Mouse (Mus musculus) intestine, embryonic 16.5 days (tissue): ENCODE results near the gene Txn2. TPM values are rescaled to one million over a fixed set of nuclear protein-coding genes. Genes with fewer than 3 reads are reported as not detected.

Experiments used
- ATAC-seq: fragments of 200-750 bp; cut with Nextera tagmentation; 2 replicates; pipeline ENCODE4 v1.8.0; 2017; ENCODE audit warnings: moderate TSS enrichment, moderate library complexity
- H3K27ac ChIP-seq: fragments of 300-500 bp; sonication (generic); 2 replicates; pipeline ENCODE4 v1.5.1; 2014; ENCODE audit warnings: mild to moderate bottlenecking, low read length
- H3K27me3 ChIP-seq: fragments of 300-500 bp; sonication (generic); replicated peaks from 2 replicates; pipeline ENCODE4 v1.6.1; 2014; ENCODE audit warnings: low read length, control low read depth, mixed read lengths; ENCODE audit not compliant: control insufficient read depth, insufficient read depth
- H3K36me3 ChIP-seq: fragments of 300-500 bp; sonication (generic); 2 replicates; pipeline ENCODE4 v1.6.1; 2014; ENCODE audit warnings: low read length, control low read depth; ENCODE audit not compliant: control insufficient read depth, insufficient read depth
- H3K4me1 ChIP-seq: fragments of 300-500 bp; sonication (generic); 2 replicates; pipeline ENCODE4 v1.6.1; 2014; ENCODE audit warnings: low read length, control low read depth, mixed read lengths; ENCODE audit not compliant: control insufficient read depth, insufficient read depth
- H3K4me2 ChIP-seq: fragments of 300-500 bp; sonication (generic); 2 replicates; pipeline ENCODE4 v1.6.1; 2014; ENCODE audit warnings: low read depth, low read length, control low read depth
- H3K4me3 ChIP-seq: fragments of 300-500 bp; sonication (generic); 2 replicates; pipeline ENCODE4 v1.5.1; 2014; ENCODE audit warnings: mild to moderate bottlenecking, low read length
- H3K9ac ChIP-seq: fragments of 300-500 bp; sonication (generic); 2 replicates; pipeline ENCODE4 v1.6.1; 2014; ENCODE audit warnings: low read depth, low read length
- H3K9me3 ChIP-seq: fragments of 300-500 bp; sonication (generic); 2 replicates; pipeline ENCODE4 v1.6.1; 2016; ENCODE audit warnings: low read length, control low read depth; ENCODE audit not compliant: control insufficient read depth
- WGBS: fragments of 180-500 bp; shearing (Covaris S2); extraction: QIAGEN DNeasy Blood & Tissue Kit; methylation state at CpG from one replicate; pipeline ENCODE4 v1.1.7; 2014; 5-methylcytosine and 5-hydroxymethylcytosine counted together
- polyA plus RNA-seq: library from polyadenylated mRNA; unstranded; fragments of >200 nt; fragmentation: Nextera tagmentation; extraction: Ambion mirVana; gene quantifications from 2 replicates; pipeline ENCODE4 v1.2.1, GENCODE M21; 2015

Txn2 gene
- polyA plus RNA-seq = 357 and 388 TPM in 2 replicates

DNA sequence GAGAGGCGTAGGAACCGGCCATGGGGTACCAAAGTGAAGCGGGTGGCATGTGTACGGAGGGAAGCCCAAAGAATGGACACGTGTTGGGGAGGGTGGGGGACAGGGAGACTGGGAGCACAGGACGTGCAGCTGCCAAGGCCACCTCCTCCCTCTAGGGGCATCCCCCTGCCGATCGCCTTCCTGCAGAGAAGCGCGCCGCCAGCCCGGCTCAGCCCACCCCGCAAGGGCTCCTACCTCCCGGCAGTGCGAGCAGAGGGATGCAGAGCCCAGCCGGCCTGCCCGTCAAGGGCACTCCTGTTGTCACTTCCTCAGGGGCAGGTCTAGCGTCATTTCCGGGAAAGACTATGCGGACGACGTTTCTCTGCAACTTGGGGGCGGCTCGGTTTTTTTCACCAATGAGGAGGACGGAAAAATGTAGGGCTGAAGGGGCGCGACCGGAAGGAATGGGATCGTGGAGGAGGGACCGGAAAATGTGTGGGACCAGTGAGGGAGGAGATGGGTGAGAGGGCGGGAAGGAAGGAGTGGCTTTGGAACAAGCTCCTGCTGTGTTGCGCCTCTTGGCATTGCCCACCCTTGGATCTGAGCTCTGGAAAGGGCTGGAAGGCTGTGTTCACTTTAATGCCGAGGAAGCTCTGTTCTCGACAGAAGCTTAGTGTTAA, at the start of gene Txn2:
Txn2 (minus strand) TSS at position 334 of the 659 bp plus-strand sequence.
- Histone ChIP-seq H3K4me1 (peaks cover 14% of the 10 kb centered on the region), H3K9me3 (no peaks in the 10 kb centered on the region), H3K4me3 (peak within 1 kb of the TSS; percentile 74), H3K36me3 (no peaks in the 10 kb centered on the region; the same call in none of the 2 replicates), H3K4me2 (peak within 1 kb of the TSS; percentile 85), H3K9ac (peak within 1 kb of the TSS; percentile 87), H3K27me3 (no peaks in the 10 kb centered on the region), H3K27ac (peak within 1 kb of the TSS; percentile 89)
- peak; percentile 95 for ATAC-seq
- 0% methylated on average over 34 of the region's 34 CpGs for WGBS

DNA sequence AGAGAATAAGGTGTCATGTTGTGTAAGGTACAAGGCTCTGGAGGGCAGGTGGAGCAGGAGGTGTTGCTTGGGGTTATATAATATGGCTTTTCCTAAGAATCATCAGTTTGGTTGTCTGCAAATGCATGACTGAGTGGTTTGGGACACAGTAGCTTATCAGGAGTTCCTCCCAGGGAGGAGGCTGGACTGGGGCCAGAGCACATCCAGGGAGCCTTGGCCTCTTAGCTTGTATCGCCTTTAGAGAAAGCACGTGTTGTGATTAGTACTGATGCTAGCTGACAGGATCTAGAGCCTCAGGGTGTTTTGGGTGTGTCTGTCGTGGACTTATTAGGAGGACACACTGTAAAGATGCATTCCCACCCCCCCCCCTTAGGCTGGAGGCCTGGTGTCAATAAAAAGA, 48.9 kb upstream of the Txn2 start:
- H3K27me3 ChIP-seq = 0 out of 2 replicates have a peak, but pooled peaks cover 3% of the 10 kb centered on the region
- no peaks in the 10 kb centered on the region for H3K4me1 ChIP-seq
- 67% methylated on average over 3 of the region's 3 CpGs for WGBS
- H3K4me3 ChIP-seq = no peak overlapping the region
- no peak overlapping the region for H3K4me2 ChIP-seq
- no peak overlapping the region for H3K9ac ChIP-seq
- no peaks in the 10 kb centered on the region for H3K9me3 ChIP-seq
- no peaks in the 10 kb centered on the region for H3K36me3 ChIP-seq
- ATAC-seq = no peak
- H3K27ac ChIP-seq = no peak overlapping the region

DNA sequence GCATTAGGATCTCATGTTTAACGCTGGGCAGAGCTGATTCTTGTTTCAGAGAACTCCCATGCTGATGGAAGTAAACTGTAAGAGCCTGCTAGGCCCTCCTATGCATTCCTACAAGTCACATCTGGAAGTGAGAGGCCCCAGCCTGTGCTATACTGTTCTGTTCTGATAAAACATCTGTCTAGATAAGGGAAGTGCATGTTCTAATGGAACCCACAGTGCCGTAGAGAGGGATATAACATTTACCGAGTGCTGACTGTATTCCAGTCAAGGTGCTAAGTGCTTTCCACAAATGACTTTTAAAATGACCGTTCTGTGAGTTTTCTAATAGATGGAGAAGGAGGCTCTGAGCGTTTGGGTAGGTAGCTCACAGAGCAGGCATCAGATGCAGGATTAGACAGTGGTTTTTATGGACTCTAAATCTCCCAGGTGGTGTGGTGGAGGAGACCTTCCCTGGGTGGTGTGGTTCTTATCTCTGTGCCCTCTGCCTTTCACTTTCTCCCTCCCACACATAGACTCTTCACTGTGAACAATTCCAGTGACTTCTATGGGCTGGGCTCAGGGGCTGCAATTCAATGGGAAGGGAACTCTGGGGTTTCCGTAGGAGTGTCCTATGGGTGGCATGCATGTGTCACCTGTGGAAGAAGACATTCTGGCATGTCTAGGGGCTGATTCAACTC, 45.5 kb upstream of the Txn2 start:
- H3K36me3 ChIP-seq = no peaks in the 10 kb centered on the region
- no peak overlapping the region for H3K4me2 ChIP-seq
- H3K4me3 ChIP-seq = no peak overlapping the region
- no peak overlapping the region for H3K9ac ChIP-seq
- ATAC-seq = no peak
- H3K4me1 ChIP-seq = peaks cover under 1% of the 10 kb centered on the region; the same call in 1 of the 2 replicates
- WGBS = 72% methylated on average over 6 of the region's 6 CpGs
- H3K27me3 ChIP-seq = 0 out of 2 replicates have a peak, but pooled peaks cover 3% of the 10 kb centered on the region
- no peak overlapping the region for H3K27ac ChIP-seq
- no peaks in the 10 kb centered on the region for H3K9me3 ChIP-seq

DNA sequence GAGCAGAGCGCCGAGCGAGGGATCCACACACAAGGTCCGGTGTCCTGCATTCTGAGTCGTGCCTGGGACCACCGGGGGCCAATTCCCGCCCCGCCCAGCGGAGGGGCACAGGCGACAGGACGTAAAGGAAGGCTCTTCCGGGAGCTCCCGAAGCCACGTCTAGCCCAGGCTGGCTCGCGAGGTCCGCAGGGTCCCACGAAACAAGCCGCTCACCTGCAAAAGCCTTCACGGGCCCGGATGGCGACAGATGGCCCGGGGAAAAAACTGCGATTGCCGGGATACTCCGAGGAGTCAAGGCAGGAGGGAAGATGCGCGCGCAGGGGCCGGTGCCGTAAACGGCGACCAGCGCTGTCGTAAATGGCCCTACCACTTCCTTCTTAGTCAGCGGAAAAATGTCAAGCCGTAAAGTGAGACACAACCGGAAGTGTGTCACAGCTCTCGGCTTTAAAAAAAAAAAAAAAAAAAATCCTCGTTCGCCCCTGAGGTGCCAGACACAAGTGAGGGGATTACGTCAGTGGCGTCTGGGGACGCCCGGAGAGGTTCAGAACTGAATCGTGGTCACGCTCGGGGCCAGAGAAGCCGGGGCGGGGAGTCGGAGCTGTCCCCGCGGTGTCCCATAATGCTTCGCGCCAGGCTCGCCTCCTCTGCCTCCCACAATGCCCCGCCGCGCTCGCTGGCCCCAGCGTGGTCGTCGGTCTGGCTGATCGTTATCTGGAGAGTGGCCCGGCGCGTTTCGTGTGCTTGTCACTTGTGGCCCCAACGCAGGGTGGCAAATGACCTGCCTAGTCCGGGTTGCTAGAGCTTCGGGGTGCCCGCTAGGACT, 41.9 kb upstream of the Txn2 start, which contains the start of gene Eif3d:
Eif3d (minus strand) TSS at position 344 of the 823 bp plus-strand sequence.
- WGBS = under 1% methylated on average over 72 of the region's 72 CpGs
- Histone ChIP-seq H3K4me3 (peak within 1 kb of the TSS; percentile 96), H3K27me3 (0 out of 2 replicates have a peak, but pooled peaks cover 3% of the 10 kb centered on the region), H3K36me3 (peaks cover 15% of the 10 kb centered on the region; the same call in 1 of the 2 replicates), H3K27ac (peak within 1 kb of the TSS; percentile 99), H3K4me1 (peaks cover 6% of the 10 kb centered on the region; the same call in 1 of the 2 replicates), H3K4me2 (peak within 1 kb of the TSS; percentile 80), H3K9me3 (no peaks in the 10 kb centered on the region), H3K9ac (peak within 1 kb of the TSS; percentile 98)
- peak; percentile 89 for ATAC-seq

DNA sequence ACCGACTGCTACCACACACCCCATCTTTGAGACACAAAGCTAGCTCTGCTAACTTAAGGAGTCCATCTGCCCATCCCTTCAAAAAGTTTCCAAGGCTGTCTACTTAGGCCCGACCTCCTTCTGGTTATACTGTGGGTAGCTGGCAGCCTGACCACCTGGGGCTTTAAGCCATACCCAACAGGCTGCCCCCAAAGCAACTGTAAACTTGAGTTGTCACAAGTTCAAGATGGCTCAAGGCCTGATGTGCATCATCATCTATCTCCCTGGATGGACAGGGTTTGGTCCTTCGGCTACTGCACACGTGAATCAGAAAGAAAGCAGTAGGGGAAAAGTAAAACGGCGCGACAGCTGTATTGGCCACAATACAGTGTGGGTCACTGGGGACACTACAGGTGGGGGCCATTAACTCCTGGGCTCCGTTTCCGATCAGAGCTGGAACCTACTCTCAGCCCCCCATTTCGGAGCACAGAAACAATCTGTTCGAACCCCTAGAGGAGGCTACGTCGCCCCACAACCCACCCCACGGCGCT, 41.2 kb upstream of the Txn2 start:
- H3K4me2 ChIP-seq = peak overlapping the region; percentile 80
- 0 out of 2 replicates have a peak, but pooled peaks cover 3% of the 10 kb centered on the region for H3K27me3 ChIP-seq
- H3K4me3 ChIP-seq = peak overlapping the region; percentile 96
- H3K9me3 ChIP-seq = no peaks in the 10 kb centered on the region
- peaks cover 15% of the 10 kb centered on the region; the same call in 1 of the 2 replicates for H3K36me3 ChIP-seq
- H3K27ac ChIP-seq = peak overlapping the region; percentile 99
- WGBS = 2% methylated on average over 15 of the region's 15 CpGs
- ATAC-seq = no peak; the same call in 1 of the 2 replicates
- H3K9ac ChIP-seq = peak overlapping the region; percentile 98
- H3K4me1 ChIP-seq = peaks cover 6% of the 10 kb centered on the region; the same call in 1 of the 2 replicates

DNA sequence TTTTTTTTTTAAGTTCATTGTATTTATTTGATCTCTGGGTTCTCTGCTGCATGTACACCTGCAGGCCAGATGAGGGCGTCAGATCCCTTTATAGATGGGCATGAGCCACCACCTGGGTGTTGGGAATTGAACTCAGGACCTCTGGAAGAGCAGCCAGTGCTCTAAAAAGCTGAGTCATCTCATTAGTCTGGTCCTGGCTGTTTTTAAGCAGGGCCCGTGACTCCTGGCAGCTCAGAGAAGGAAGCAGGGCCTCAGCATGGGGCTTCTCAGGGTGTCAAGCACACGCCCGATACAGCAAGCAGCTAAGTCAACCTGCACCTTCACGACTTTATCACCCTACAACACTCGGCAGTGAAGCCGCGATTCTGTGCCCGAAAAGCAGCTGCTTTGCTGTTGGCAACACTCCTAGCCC, 36.3 kb upstream of the Txn2 start:
- 79% methylated on average over 9 of the region's 9 CpGs for WGBS
- Histone ChIP-seq H3K4me1 (peaks cover 6% of the 10 kb centered on the region; the same call in 1 of the 2 replicates), H3K27me3 (no peaks in the 10 kb centered on the region), H3K9me3 (no peaks in the 10 kb centered on the region), H3K36me3 (peaks cover 47% of the 10 kb centered on the region), H3K9ac (no peak overlapping the region), H3K27ac (no peak overlapping the region), H3K4me3 (no peak overlapping the region), H3K4me2 (no peak overlapping the region)
- no peak for ATAC-seq

DNA sequence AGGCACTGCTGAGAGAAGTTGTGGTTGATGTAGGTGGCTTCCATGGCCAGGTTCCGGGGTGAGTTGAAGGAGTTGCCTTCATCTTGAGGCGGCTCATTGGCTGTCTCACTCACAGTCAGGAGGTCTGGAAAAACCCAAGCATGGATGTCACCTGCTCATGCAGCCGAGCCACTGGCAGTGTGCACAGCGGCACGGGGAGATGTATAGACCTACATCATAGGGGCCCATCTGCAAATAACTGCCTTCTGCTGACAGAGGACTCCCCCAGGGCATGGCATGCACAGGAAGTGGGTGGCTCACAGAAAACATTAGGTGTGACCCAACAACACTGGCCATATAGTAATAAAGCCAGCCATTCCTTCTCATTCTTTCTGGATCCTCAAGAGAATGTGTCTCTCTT, 33.6 kb upstream of the Txn2 start:
- no peak overlapping the region for H3K4me2 ChIP-seq
- H3K4me1 ChIP-seq = no peaks in the 10 kb centered on the region
- no peaks in the 10 kb centered on the region for H3K9me3 ChIP-seq
- H3K36me3 ChIP-seq = peaks cover 60% of the 10 kb centered on the region
- no peaks in the 10 kb centered on the region for H3K27me3 ChIP-seq
- ATAC-seq = no peak
- no peak overlapping the region for H3K9ac ChIP-seq
- no peak overlapping the region for H3K27ac ChIP-seq
- H3K4me3 ChIP-seq = no peak overlapping the region
- 95% methylated on average over 5 of the region's 5 CpGs for WGBS

DNA sequence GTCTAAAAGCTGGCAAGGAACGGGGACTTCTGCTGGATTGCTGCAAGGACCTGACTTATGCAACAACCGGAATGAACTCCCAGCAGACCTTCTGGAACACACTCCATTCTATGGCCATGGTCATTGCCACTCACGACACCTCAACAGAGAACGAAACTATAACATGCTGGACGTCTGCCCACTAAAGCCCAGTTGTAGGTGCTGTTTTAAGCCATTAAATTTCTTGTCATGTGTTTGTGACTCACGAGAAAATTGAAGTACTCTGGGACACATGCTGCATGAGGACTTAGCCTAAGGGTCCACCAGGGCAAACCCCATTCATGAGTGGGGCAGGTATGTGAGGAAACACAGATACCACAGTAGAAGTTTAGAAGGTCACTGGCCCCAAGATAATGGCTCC, 31.9 kb upstream of the Txn2 start:
- Histone ChIP-seq H3K27me3 (peaks cover 9% of the 10 kb centered on the region), H3K4me2 (no peak overlapping the region), H3K4me1 (peaks cover 13% of the 10 kb centered on the region), H3K27ac (no peak overlapping the region), H3K4me3 (no peak overlapping the region), H3K36me3 (peaks cover 48% of the 10 kb centered on the region), H3K9ac (no peak overlapping the region), H3K9me3 (no peaks in the 10 kb centered on the region)
- no peak for ATAC-seq
- WGBS = 85% methylated on average over 6 of the region's 6 CpGs
